Mouse (Mus musculus): ENCODE data around the gene Hoxc12. TPM values are rescaled to one million over a fixed set of nuclear protein-coding genes. Genes with fewer than 3 reads are reported as not detected.

The Hoxc12 gene
- polyA plus RNA-seq, 1 experiment from 2014 or later, result not detected

DNA sequence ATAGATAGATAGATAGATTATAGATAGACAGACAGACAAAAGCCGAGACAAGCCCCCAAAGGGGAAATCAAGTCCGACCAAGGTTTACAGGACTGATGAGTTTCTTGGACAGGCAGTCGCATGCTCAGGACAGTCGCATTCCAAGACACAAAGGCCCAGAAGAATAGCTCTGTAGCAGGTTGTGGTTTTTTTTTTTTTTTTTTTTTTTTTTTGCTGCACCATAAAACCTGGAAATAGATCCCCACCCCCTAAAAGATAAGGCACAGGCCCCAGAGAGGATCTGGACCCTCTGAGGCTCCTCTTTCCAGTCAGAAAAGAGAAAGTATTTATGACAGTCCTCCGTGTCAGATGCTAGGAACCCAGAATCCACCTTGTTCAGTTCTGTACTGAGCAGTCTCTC is 51.5 kb downstream of the Hoxc12 start:
- Histone ChIP-seq H3K9me3 (ENCODE audit: control insufficient read depth, low read depth, low read length) (no peaks in the 10 kb centered on the region), H3K4me2 (replicated peaks; ENCODE audit: low read depth, low read length) (no peak overlapping the region), H3K27me3 (ENCODE audit: control insufficient read depth, insufficient read depth, low read length) (peaks cover 86% of the 10 kb centered on the region), H3K9ac (replicated peaks; ENCODE audit: low read depth, low read length) (no peak overlapping the region), H3K4me1 (ENCODE audit: control insufficient read depth, insufficient read depth, low read length) (peaks cover 6% of the 10 kb centered on the region; the same call in 1 of the 2 replicates), H3K4me3 (ENCODE audit: low read depth, low read length) (no peak overlapping the region), H3K36me3 (ENCODE audit: control insufficient read depth, insufficient read depth, low read length) (no peaks in the 10 kb centered on the region), H3K27ac (ENCODE audit: low read length) (no peak overlapping the region)
- ATAC-seq (ENCODE audit: insufficient number of reproducible peaks, insufficient read depth, low FRiP score, low read depth), result no peak
- 42% methylated on average over 5 of the region's 5 CpGs for WGBS

Small RNAs within 50 kb of the gene (microRNA-seq; reads per million reads assigned to microRNA genes)
- 1.0 reads per million for gene Mir196a-2

Other genes with a start within 250 kb of the Hoxc12 start
- gene Calcoco1, start 214.6 kb upstream of the Hoxc12 start, polyA plus RNA-seq (2014; fragmentation: Nextera tagmentation; extraction: Ambion mirVana), result 31.9 and 34.4 TPM in 2 replicates
- gene Hoxc13, start 15.7 kb upstream of the Hoxc12 start, polyA plus RNA-seq (2014; fragmentation: Nextera tagmentation; extraction: Ambion mirVana), result not detected in 2 replicates
- gene Hoxc11, start 17.7 kb downstream of the Hoxc12 start, polyA plus RNA-seq (2014; fragmentation: Nextera tagmentation; extraction: Ambion mirVana), result not detected in 2 replicates
- gene Hoxc10, start 30.0 kb downstream of the Hoxc12 start, polyA plus RNA-seq (2014; fragmentation: Nextera tagmentation; extraction: Ambion mirVana), result not detected in 2 replicates
- 20.3 and 20.9 TPM in 2 replicates for gene Hoxc5, start 30.7 kb downstream of the Hoxc12 start, polyA plus RNA-seq (2014; fragmentation: Nextera tagmentation; extraction: Ambion mirVana)
- gene Hoxc9, start 39.7 kb downstream of the Hoxc12 start, polyA plus RNA-seq (2014; fragmentation: Nextera tagmentation; extraction: Ambion mirVana), result not detected in 2 replicates
- 1.0 and 1.1 TPM in 2 replicates for gene Hoxc8, start 53.9 kb downstream of the Hoxc12 start, polyA plus RNA-seq (2014; fragmentation: Nextera tagmentation; extraction: Ambion mirVana)
- 4.8 and 5.5 TPM in 2 replicates for gene Hoxc6, start 61.5 kb downstream of the Hoxc12 start, polyA plus RNA-seq (2014; fragmentation: Nextera tagmentation; extraction: Ambion mirVana)
- 23.4 and 26.5 TPM in 2 replicates for gene Hoxc4, start 82.2 kb downstream of the Hoxc12 start, polyA plus RNA-seq (2014; fragmentation: Nextera tagmentation; extraction: Ambion mirVana)
- gene Smug1, start 230.3 kb downstream of the Hoxc12 start, polyA plus RNA-seq (2014; fragmentation: Nextera tagmentation; extraction: Ambion mirVana), result 21.4 and 22.2 TPM in 2 replicates